Mouse (Mus musculus): ENCODE measurements around the gene Plcl2. TPM values are rescaled to one million over a fixed set of nuclear protein-coding genes. Genes with fewer than 3 reads are reported as not detected.

The Plcl2 gene
- total and polyA plus RNA-seq, 3 experiments: 23.6 to 83.7 TPM; not detected in 1

DNA sequence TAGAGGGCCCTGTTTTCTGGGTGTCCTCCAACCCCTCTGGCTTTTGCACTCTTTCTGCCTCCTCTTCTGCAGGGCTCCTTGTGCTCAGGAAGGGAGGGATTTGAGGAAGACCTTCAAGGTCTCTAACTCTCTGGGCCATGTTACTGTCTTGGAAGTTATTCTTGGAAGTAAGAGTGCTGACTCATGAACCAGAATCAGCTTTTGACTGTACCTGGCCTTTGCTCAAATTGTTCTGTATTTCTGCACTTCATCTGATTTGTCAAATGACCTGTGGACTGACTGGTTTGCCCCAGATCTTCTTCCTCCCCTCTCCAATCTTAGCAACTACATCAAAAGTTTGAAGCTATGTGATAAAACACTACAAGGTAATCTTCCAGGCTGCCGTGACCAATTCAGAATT lies 91.5 kb downstream of the Plcl2 start:
- no peaks in the 10 kb centered on the region for H3K27me3 ChIP-seq (ENCODE audit: control insufficient read depth in 1 of 2, insufficient read depth in 2 of 2, low read length in 2 of 2)
- H3K36me3 ChIP-seq (ENCODE audit: control insufficient read depth in 1 of 2, insufficient read depth in 2 of 2, low read length in 2 of 2): peaks cover 4 to 22% of the 10 kb centered on the region in 2 experiments; a peak in 3 of 4 replicates
- H3K4me3 ChIP-seq (ENCODE audit: control insufficient read depth in 1 of 2, insufficient read depth in 1 of 2, low read depth in 2 of 2, low read length in 2 of 2): no peak overlapping the region
- peak; percentile 27 for DNase-seq (ENCODE audit: low read depth, low spot score)
- no peak overlapping the region for H3K9ac ChIP-seq (ENCODE audit: control insufficient read depth, low read depth, low read length, poor library complexity, severe bottlenecking)
- H3K4me1 ChIP-seq (ENCODE audit: control insufficient read depth in 1 of 2, insufficient read depth in 2 of 2, low read length in 2 of 2): peaks cover 9 to 10% of the 10 kb centered on the region in 2 experiments
- H3K27ac ChIP-seq (ENCODE audit: control insufficient read depth, low read depth, low read length): no peak overlapping the region; the same call in 1 of the 2 replicates
- H3K79me2 ChIP-seq (ENCODE audit: control insufficient read depth, insufficient read depth, low read length, poor library complexity): peaks cover 48% of the 10 kb centered on the region
- no peak for TF ChIP-seq ZNF384 (IDR thresholded peaks at IDR 0.05; ENCODE audit: low read depth, low read length)
- no peak for TF ChIP-seq ZMIZ1 (IDR thresholded peaks at IDR 0.05; ENCODE audit: low read depth, low read length)
- no peaks in the 10 kb centered on the region for H3K9me3 ChIP-seq (replicated peaks; ENCODE audit: insufficient read depth, low read length)

GRCm38 (mm10) chr17:50606890-50607289 lies 97.7 kb downstream of the Plcl2 start:
- no peak overlapping the region for H3K27ac ChIP-seq (ENCODE audit: control insufficient read depth, low read depth, low read length)
- H3K4me3 ChIP-seq (ENCODE audit: control insufficient read depth in 1 of 2, insufficient read depth in 1 of 2, low read depth in 2 of 2, low read length in 2 of 2): no peak overlapping the region
- H3K4me1 ChIP-seq (ENCODE audit: control insufficient read depth in 1 of 2, insufficient read depth in 2 of 2, low read length in 2 of 2): no peaks in the 10 kb centered on the region
- peaks cover 2 to 37% of the 10 kb centered on the region in 2 experiments; a peak in 3 of 4 replicates for H3K36me3 ChIP-seq (ENCODE audit: control insufficient read depth in 1 of 2, insufficient read depth in 2 of 2, low read length in 2 of 2)
- no peaks in the 10 kb centered on the region for H3K27me3 ChIP-seq (ENCODE audit: control insufficient read depth in 1 of 2, insufficient read depth in 2 of 2, low read length in 2 of 2)
- no peaks in the 10 kb centered on the region for H3K9me3 ChIP-seq (replicated peaks; ENCODE audit: insufficient read depth, low read length)
- peaks cover 24% of the 10 kb centered on the region for H3K79me2 ChIP-seq (ENCODE audit: control insufficient read depth, insufficient read depth, low read length, poor library complexity)
- no peak overlapping the region for H3K9ac ChIP-seq (ENCODE audit: control insufficient read depth, low read depth, low read length, poor library complexity, severe bottlenecking)
- DNase-seq (ENCODE audit: low read depth, low spot score): no peak
- TF ChIP-seq E2F4 (IDR thresholded peaks at IDR 0.05; ENCODE audit: borderline replicate concordance, low read depth, low read length) (no peak), SMC3 (IDR thresholded peaks at IDR 0.05; ENCODE audit: low read depth, low read length) (no peak), MAZ (IDR thresholded peaks at IDR 0.05; ENCODE audit: low read depth, low read length) (no peak), ZMIZ1 (IDR thresholded peaks at IDR 0.05; ENCODE audit: low read depth, low read length) (no peak), ZC3H11A (IDR thresholded peaks at IDR 0.05; ENCODE audit: low read depth, low read length) (no peak), POLR2A (IDR thresholded peaks at IDR 0.05; ENCODE audit: control insufficient read depth in 1 of 2, insufficient read depth in 1 of 2, low read depth in 1 of 2, low read length in 2 of 2, poor library complexity in 1 of 2) (no peak), MYC (IDR thresholded peaks at IDR 0.05; ENCODE audit: low read depth, low read length) (no peak), ZNF384 (IDR thresholded peaks at IDR 0.05; ENCODE audit: low read depth, low read length) (no peak), POLR2AphosphoS5 (IDR thresholded peaks at IDR 0.05; ENCODE audit: borderline replicate concordance, low read depth, low read length) (no peak), MAX (IDR thresholded peaks at IDR 0.05; ENCODE audit: low read length) (no peak)

- H3K4me3 ChIP-seq (ENCODE audit: control insufficient read depth in 1 of 2, insufficient read depth in 1 of 2, low read depth in 2 of 2, low read length in 2 of 2): no peak overlapping the region
- no peaks in the 10 kb centered on the region for H3K27me3 ChIP-seq (ENCODE audit: control insufficient read depth in 1 of 2, insufficient read depth in 2 of 2, low read length in 2 of 2)
- no peak overlapping the region for H3K9ac ChIP-seq (ENCODE audit: control insufficient read depth, low read depth, low read length, poor library complexity, severe bottlenecking)
- DNase-seq (ENCODE audit: low read depth, low spot score): no peak
- peaks cover 14% of the 10 kb centered on the region; the same call in 1 of the 2 replicates for H3K79me2 ChIP-seq (ENCODE audit: control insufficient read depth, insufficient read depth, low read length, poor library complexity)
- peaks cover 2 to 61% of the 10 kb centered on the region in 2 experiments; a peak in 3 of 4 replicates for H3K36me3 ChIP-seq (ENCODE audit: control insufficient read depth in 1 of 2, insufficient read depth in 2 of 2, low read length in 2 of 2)
- H3K4me1 ChIP-seq (ENCODE audit: control insufficient read depth in 1 of 2, insufficient read depth in 2 of 2, low read length in 2 of 2): no peaks in the 10 kb centered on the region
- TF ChIP-seq HCFC1 (IDR thresholded peaks at IDR 0.05; ENCODE audit: low read depth, low read length) (no peak), ZMIZ1 (IDR thresholded peaks at IDR 0.05; ENCODE audit: low read depth, low read length) (no peak), MYB (IDR thresholded peaks at IDR 0.05; ENCODE audit: low read depth, low read length) (no peak), POLR2A (IDR thresholded peaks at IDR 0.05; ENCODE audit: control insufficient read depth in 1 of 2, insufficient read depth in 1 of 2, low read depth in 1 of 2, low read length in 2 of 2, poor library complexity in 1 of 2) (no peak), RAD21 (IDR thresholded peaks at IDR 0.05; ENCODE audit: low read depth, low read length) (no peak), GABPA (IDR thresholded peaks at IDR 0.05; ENCODE audit: low read depth, low read length) (no peak), ZC3H11A (IDR thresholded peaks at IDR 0.05; ENCODE audit: low read depth, low read length) (no peak), CHD2 (IDR thresholded peaks at IDR 0.05; ENCODE audit: low read length) (no peak), NELFE (IDR thresholded peaks at IDR 0.05; ENCODE audit: low read depth, low read length) (no peak), BHLHE40 (IDR thresholded peaks at IDR 0.05; ENCODE audit: borderline replicate concordance, low read depth, low read length) (no peak), MAX (IDR thresholded peaks at IDR 0.05; ENCODE audit: low read length) (no peak), POLR2AphosphoS5 (IDR thresholded peaks at IDR 0.05; ENCODE audit: borderline replicate concordance, low read depth, low read length) (no peak), USF1 (IDR thresholded peaks at IDR 0.05; ENCODE audit: low read depth, low read length) (no peak), TAL1 (IDR thresholded peaks at IDR 0.05; ENCODE audit: low read length) (no peak), USF2 (IDR thresholded peaks at IDR 0.05; ENCODE audit: borderline replicate concordance in 1 of 2, insufficient read depth in 1 of 2, low read depth in 1 of 2, low read length in 2 of 2) (no peak), MAFK (IDR thresholded peaks at IDR 0.05; ENCODE audit: borderline replicate concordance, low read depth, low read length) (no peak), RCOR1 (IDR thresholded peaks at IDR 0.05; ENCODE audit: low read depth, low read length) (no peak), TBP (IDR thresholded peaks at IDR 0.05; ENCODE audit: low read depth, low read length) (no peak), UBTF (IDR thresholded peaks at IDR 0.05; ENCODE audit: borderline replicate concordance, insufficient read depth, low read depth, low read length) (no peak)
- H3K9me3 ChIP-seq (replicated peaks; ENCODE audit: insufficient read depth, low read length): peaks cover 2% of the 10 kb centered on the region; the same call in 1 of the 2 replicates
- H3K27ac ChIP-seq (ENCODE audit: control insufficient read depth, low read depth, low read length): no peak overlapping the region
Measured at GRCm38 (mm10) chr17:50609908-50610307, 100.7 kb downstream of the Plcl2 start.

All from MEL (cell line).